Mouse (Mus musculus) C2C12 (cell line): ENCODE measurements around the gene Ager.

Source experiments
- CEBPB ChIP-seq: IDR thresholded peaks from one replicate; pipeline ENCODE4 v1.6.1; 2011; ENCODE audit warnings: low read depth, mild to moderate bottlenecking, control low read depth, moderate library complexity
- CTCF ChIP-seq: IDR thresholded peaks from one replicate; pipeline ENCODE4 v1.5.1; 2011; ENCODE audit not compliant: control insufficient read depth, insufficient read depth, insufficient read length
- FOSL1 ChIP-seq: IDR thresholded peaks from one replicate; pipeline ENCODE4 v1.8.0; 2011; ENCODE audit warnings: mild to moderate bottlenecking, low read length; ENCODE audit not compliant: poor library complexity, insufficient read depth, severe bottlenecking
- MAX ChIP-seq: IDR thresholded peaks from one replicate; pipeline ENCODE4 v1.6.1; 2011; ENCODE audit warnings: mild to moderate bottlenecking, control low read depth
- MYOG ChIP-seq: IDR thresholded peaks from one replicate; pipeline ENCODE4 v1.6.1; 2011; ENCODE audit not compliant: control insufficient read depth, insufficient read length; ENCODE audit errors: extremely low read depth
- USF1 ChIP-seq: IDR thresholded peaks from one replicate; pipeline ENCODE4 v1.6.1; 2011; ENCODE audit warnings: low read depth, mild to moderate bottlenecking, control low read depth, moderate library complexity

GRCm38 (mm10) chr17:34564796-34565195, 32.9 kb upstream of the Ager start:
- TF ChIP-seq CTCF (no peak), CEBPB (no peak), USF1 (no peak), MYOG (no peak), MAX (no peak), FOSL1 (no peak)
